Mouse (Mus musculus): ENCODE measurements around the gene Gabbr2. TPM values are rescaled to one million over a fixed set of nuclear protein-coding genes. Genes with fewer than 3 reads are reported as not detected.
A peak's percentile ranks its signal among the peaks of the same experiment; 100 is the strongest.

The Gabbr2 gene
- polyA plus RNA-seq, 1 experiment from 2014 or later, result 0.27 TPM

- DNase-seq (ENCODE audit: low spot score), result no peak
- H3K9me3 ChIP-seq (ENCODE audit: control insufficient read depth, low read length), result no peaks in the 10 kb centered on the region
- ATAC-seq (replicated peaks; ENCODE audit: low FRiP score), result no peak
- H3K27me3 ChIP-seq (ENCODE audit: control insufficient read depth, insufficient read depth, low read length), result no peaks in the 10 kb centered on the region
- H3K4me1 ChIP-seq (replicated peaks; ENCODE audit: control insufficient read depth, insufficient read depth, low read length), result no peaks in the 10 kb centered on the region
- no peak overlapping the region for H3K4me2 ChIP-seq (ENCODE audit: low read depth, low read length, severe bottlenecking)
- H3K4me3 ChIP-seq (ENCODE audit: low read depth, low read length), result no peak overlapping the region
- H3K36me3 ChIP-seq (ENCODE audit: control insufficient read depth, insufficient read depth, low read length), result no peaks in the 10 kb centered on the region
- no peak overlapping the region for H3K9ac ChIP-seq (ENCODE audit: low read length)
- H3K27ac ChIP-seq (ENCODE audit: low read depth, low read length), result no peak overlapping the region
- WGBS, result 93% methylated on average over 10 of the region's 10 CpGs
Measured at GRCm38 (mm10) chr4:46703146-46703545, 288.5 kb downstream of the Gabbr2 start.

- no peak overlapping the region for H3K27ac ChIP-seq (ENCODE audit: low read depth, low read length)
- H3K36me3 ChIP-seq (ENCODE audit: control insufficient read depth, insufficient read depth, low read length), result no peaks in the 10 kb centered on the region
- DNase-seq (ENCODE audit: low spot score), result no peak
- H3K4me1 ChIP-seq (replicated peaks; ENCODE audit: control insufficient read depth, insufficient read depth, low read length), result no peaks in the 10 kb centered on the region
- 47% methylated on average over 10 of the region's 10 CpGs for WGBS
- H3K4me3 ChIP-seq (ENCODE audit: low read depth, low read length), result no peak overlapping the region
- no peaks in the 10 kb centered on the region for H3K9me3 ChIP-seq (ENCODE audit: control insufficient read depth, low read length)
- no peak overlapping the region for H3K4me2 ChIP-seq (ENCODE audit: low read depth, low read length, severe bottlenecking)
- H3K27me3 ChIP-seq (ENCODE audit: control insufficient read depth, insufficient read depth, low read length), result no peaks in the 10 kb centered on the region
- H3K9ac ChIP-seq (ENCODE audit: low read length), result no peak overlapping the region
- no peak for ATAC-seq (replicated peaks; ENCODE audit: low FRiP score)
Measured at GRCm38 (mm10) chr4:46700223-46700651, 291.4 kb downstream of the Gabbr2 start.

- H3K36me3 ChIP-seq (ENCODE audit: control insufficient read depth, insufficient read depth, low read length), result no peaks in the 10 kb centered on the region
- DNase-seq (ENCODE audit: low spot score) (no peak), ATAC-seq (replicated peaks; ENCODE audit: low FRiP score) (no peak)
- H3K4me3 ChIP-seq (ENCODE audit: low read depth, low read length), result no peak overlapping the region
- no peak overlapping the region for H3K9ac ChIP-seq (ENCODE audit: low read length)
- no peak overlapping the region for H3K27ac ChIP-seq (ENCODE audit: low read depth, low read length)
- WGBS, result 78% methylated on average over 6 of the region's 6 CpGs
- H3K9me3 ChIP-seq (ENCODE audit: control insufficient read depth, low read length), result no peaks in the 10 kb centered on the region; the same call in 1 of the 2 replicates
- no peak overlapping the region for H3K4me2 ChIP-seq (ENCODE audit: low read depth, low read length, severe bottlenecking)
- no peaks in the 10 kb centered on the region for H3K27me3 ChIP-seq (ENCODE audit: control insufficient read depth, insufficient read depth, low read length)
- no peaks in the 10 kb centered on the region for H3K4me1 ChIP-seq (replicated peaks; ENCODE audit: control insufficient read depth, insufficient read depth, low read length)
Measured at GRCm38 (mm10) chr4:46696467-46696866, 295.2 kb downstream of the Gabbr2 start.

- 84% methylated on average over 8 of the region's 8 CpGs for WGBS
- DNase-seq (ENCODE audit: low spot score) (no peak), ATAC-seq (replicated peaks; ENCODE audit: low FRiP score) (no peak)
- Histone ChIP-seq H3K9me3 (ENCODE audit: control insufficient read depth, low read length) (no peaks in the 10 kb centered on the region; the same call in 1 of the 2 replicates), H3K4me3 (ENCODE audit: low read depth, low read length) (no peak overlapping the region), H3K27me3 (ENCODE audit: control insufficient read depth, insufficient read depth, low read length) (no peaks in the 10 kb centered on the region), H3K9ac (ENCODE audit: low read length) (no peak overlapping the region), H3K4me1 (replicated peaks; ENCODE audit: control insufficient read depth, insufficient read depth, low read length) (no peaks in the 10 kb centered on the region), H3K36me3 (ENCODE audit: control insufficient read depth, insufficient read depth, low read length) (no peaks in the 10 kb centered on the region), H3K4me2 (ENCODE audit: low read depth, low read length, severe bottlenecking) (no peak overlapping the region), H3K27ac (ENCODE audit: low read depth, low read length) (no peak overlapping the region)
Measured at GRCm38 (mm10) chr4:46690565-46690964, 301.1 kb downstream of the Gabbr2 start.

GRCm38 (mm10) chr4:46690023-46690420 is 301.7 kb downstream of the Gabbr2 start:
- Histone ChIP-seq H3K36me3 (ENCODE audit: control insufficient read depth, insufficient read depth, low read length) (no peaks in the 10 kb centered on the region), H3K4me2 (ENCODE audit: low read depth, low read length, severe bottlenecking) (no peak overlapping the region), H3K27me3 (ENCODE audit: control insufficient read depth, insufficient read depth, low read length) (no peaks in the 10 kb centered on the region), H3K9ac (ENCODE audit: low read length) (no peak overlapping the region), H3K4me3 (ENCODE audit: low read depth, low read length) (no peak overlapping the region), H3K27ac (ENCODE audit: low read depth, low read length) (no peak overlapping the region), H3K4me1 (replicated peaks; ENCODE audit: control insufficient read depth, insufficient read depth, low read length) (no peaks in the 10 kb centered on the region), H3K9me3 (ENCODE audit: control insufficient read depth, low read length) (no peaks in the 10 kb centered on the region; the same call in 1 of the 2 replicates)
- no peak for DNase-seq (ENCODE audit: low spot score)
- 86% methylated on average over 8 of the region's 8 CpGs for WGBS
- ATAC-seq (replicated peaks; ENCODE audit: low FRiP score), result no peak

GRCm38 (mm10) chr4:46689397-46690022 is 302.2 kb downstream of the Gabbr2 start:
- H3K9me3 ChIP-seq (ENCODE audit: control insufficient read depth, low read length), result no peaks in the 10 kb centered on the region; the same call in 1 of the 2 replicates
- no peaks in the 10 kb centered on the region for H3K4me1 ChIP-seq (replicated peaks; ENCODE audit: control insufficient read depth, insufficient read depth, low read length)
- peak; percentile 82 for DNase-seq (ENCODE audit: low spot score)
- H3K4me2 ChIP-seq (ENCODE audit: low read depth, low read length, severe bottlenecking), result no peak overlapping the region
- WGBS, result 47% methylated on average over 15 of the region's 15 CpGs
- H3K27me3 ChIP-seq (ENCODE audit: control insufficient read depth, insufficient read depth, low read length), result no peaks in the 10 kb centered on the region
- H3K9ac ChIP-seq (ENCODE audit: low read length), result no peak overlapping the region
- H3K27ac ChIP-seq (ENCODE audit: low read depth, low read length), result no peak overlapping the region
- H3K4me3 ChIP-seq (ENCODE audit: low read depth, low read length), result no peak overlapping the region
- no peaks in the 10 kb centered on the region for H3K36me3 ChIP-seq (ENCODE audit: control insufficient read depth, insufficient read depth, low read length)
- peak; percentile 39; the same call in 1 of the 2 replicates for ATAC-seq (replicated peaks; ENCODE audit: low FRiP score)

- 84% methylated on average over 14 of the region's 14 CpGs for WGBS
Measured at GRCm38 (mm10) chr4:46688213-46688832, 303.4 kb downstream of the Gabbr2 start.

GRCm38 (mm10) chr4:46684160-46684559 is 307.5 kb downstream of the Gabbr2 start:
- ATAC-seq (replicated peaks; ENCODE audit: low FRiP score) (no peak), DNase-seq (ENCODE audit: low spot score) (no peak)
- no peaks in the 10 kb centered on the region for H3K4me1 ChIP-seq (replicated peaks; ENCODE audit: control insufficient read depth, insufficient read depth, low read length)
- 85% methylated on average over 6 of the region's 6 CpGs for WGBS
- H3K27ac ChIP-seq (ENCODE audit: low read depth, low read length), result no peak overlapping the region
- H3K36me3 ChIP-seq (ENCODE audit: control insufficient read depth, insufficient read depth, low read length), result no peaks in the 10 kb centered on the region
- H3K9ac ChIP-seq (ENCODE audit: low read length), result no peak overlapping the region
- no peak overlapping the region for H3K4me2 ChIP-seq (ENCODE audit: low read depth, low read length, severe bottlenecking)
- H3K9me3 ChIP-seq (ENCODE audit: control insufficient read depth, low read length), result no peaks in the 10 kb centered on the region
- H3K27me3 ChIP-seq (ENCODE audit: control insufficient read depth, insufficient read depth, low read length), result no peaks in the 10 kb centered on the region
- no peak overlapping the region for H3K4me3 ChIP-seq (ENCODE audit: low read depth, low read length)

More at GRCm38 (mm10) chr4:46688213-46688832, 303.4 kb downstream of the Gabbr2 start:
- H3K4me2 ChIP-seq (ENCODE audit: low read depth, low read length, severe bottlenecking), result no peak overlapping the region
- no peak for DNase-seq (ENCODE audit: low spot score)
- H3K4me3 ChIP-seq (ENCODE audit: low read depth, low read length), result no peak overlapping the region
- no peaks in the 10 kb centered on the region for H3K4me1 ChIP-seq (replicated peaks; ENCODE audit: control insufficient read depth, insufficient read depth, low read length)
- H3K27ac ChIP-seq (ENCODE audit: low read depth, low read length), result no peak overlapping the region
- no peaks in the 10 kb centered on the region for H3K36me3 ChIP-seq (ENCODE audit: control insufficient read depth, insufficient read depth, low read length)
- H3K27me3 ChIP-seq (ENCODE audit: control insufficient read depth, insufficient read depth, low read length), result no peaks in the 10 kb centered on the region
- H3K9ac ChIP-seq (ENCODE audit: low read length), result no peak overlapping the region
- ATAC-seq (replicated peaks; ENCODE audit: low FRiP score), result no peak
- no peaks in the 10 kb centered on the region; the same call in 1 of the 2 replicates for H3K9me3 ChIP-seq (ENCODE audit: control insufficient read depth, low read length)

GRCm38 (mm10) chr4:46676646-46677045 is 315.0 kb downstream of the Gabbr2 start:
- no peaks in the 10 kb centered on the region for H3K27me3 ChIP-seq (ENCODE audit: control insufficient read depth, insufficient read depth, low read length)
- H3K9me3 ChIP-seq (ENCODE audit: control insufficient read depth, low read length), result no peaks in the 10 kb centered on the region
- no peak for ATAC-seq (replicated peaks; ENCODE audit: low FRiP score)
- WGBS, result 78% methylated on average over 3 of the region's 3 CpGs
- H3K4me3 ChIP-seq (ENCODE audit: low read depth, low read length), result no peak overlapping the region
- no peak overlapping the region for H3K27ac ChIP-seq (ENCODE audit: low read depth, low read length)
- no peak overlapping the region for H3K4me2 ChIP-seq (ENCODE audit: low read depth, low read length, severe bottlenecking)
- no peak overlapping the region for H3K9ac ChIP-seq (ENCODE audit: low read length)
- no peaks in the 10 kb centered on the region for H3K36me3 ChIP-seq (ENCODE audit: control insufficient read depth, insufficient read depth, low read length)
- H3K4me1 ChIP-seq (replicated peaks; ENCODE audit: control insufficient read depth, insufficient read depth, low read length), result no peaks in the 10 kb centered on the region
- no peak for DNase-seq (ENCODE audit: low spot score)

Measured in forebrain, embryonic 11.5 days (tissue).